Comparison of ENCODE assay signal across 11 mouse cellular contexts in genomic region chr2:70284109-70284508, GRCm38 (mm10).
"Had no signal": no experiment of that assay in that cellular context is flagged by ENCODE, and none has a peak within 500 bp of the region (broad histone marks: within the 10 kb centered on the region; RNA-seq: fewer than 3 reads in every experiment).

No protein-coding gene starts in this region.

- H3K4me1 ChIP-seq: limb, embryonic 12.5 days; midbrain, embryonic 13.5 days; neural tube, embryonic 12.5 days had no signal

- DNase-seq: kidney, adult 8-10 months; kidney, postnatal 36 days; layer of hippocampus, adult 9-11 months; layer of hippocampus, postnatal 36 days; liver; lung, adult 18-20 months had no signal

- H3K4me3 ChIP-seq: limb, embryonic 12.5 days; midbrain, embryonic 13.5 days; neural tube, embryonic 12.5 days had no signal

- H3K9me3 ChIP-seq: limb, embryonic 12.5 days; midbrain, embryonic 13.5 days; neural tube, embryonic 12.5 days had no signal

- H3K27ac ChIP-seq: limb, embryonic 12.5 days; liver, embryonic 14.5 days; midbrain, embryonic 13.5 days; neural tube, embryonic 12.5 days had no signal

- H3K36me3 ChIP-seq: limb, embryonic 12.5 days; midbrain, embryonic 13.5 days; neural tube, embryonic 12.5 days had no signal

- H3K9ac ChIP-seq: limb, embryonic 12.5 days; liver, embryonic 14.5 days; midbrain, embryonic 13.5 days; neural tube, embryonic 12.5 days had no signal

- H3K27me3 ChIP-seq: midbrain, embryonic 13.5 days; neural tube, embryonic 12.5 days had no signal

- ATAC-seq: intestine, postnatal 0 days; midbrain, embryonic 13.5 days had no signal

- H3K4me2 ChIP-seq: limb, embryonic 12.5 days; midbrain, embryonic 13.5 days; neural tube, embryonic 12.5 days had no signal
